Mouse (Mus musculus) E14TG2a.4 (cell line): Measurements from ENCODE around the gene Srpr.

ENCODE experiments used
- H3K27me3 ChIP-seq: 2 replicates; pipeline ENCODE4 v1.6.1; 2014; ENCODE audit warnings: low read length, control low read depth; ENCODE audit not compliant: insufficient read depth
- H3K36me3 ChIP-seq: 2 replicates; pipeline ENCODE4 v1.6.1; 2014; ENCODE audit warnings: low read length, control low read depth; ENCODE audit not compliant: insufficient read depth
- H3K4me1 ChIP-seq: replicated peaks from 2 replicates; pipeline ENCODE4 v1.6.1; 2014; ENCODE audit warnings: low read depth, low read length, control low read depth
- H3K4me3 ChIP-seq: replicated peaks from 2 replicates; pipeline ENCODE4 v1.5.1; 2014; ENCODE audit warnings: mild to moderate bottlenecking, low read length
- H3K9me3 ChIP-seq: 2 replicates; pipeline ENCODE4 v1.6.1; 2014; ENCODE audit warnings: low read length, control low read depth
- CTCF ChIP-seq: conservative IDR thresholded peaks from 2 replicates; pipeline ENCODE4 v1.5.1; 2014; ENCODE audit warnings: low read length
- NANOG ChIP-seq: IDR thresholded peaks from 2 replicates; pipeline ENCODE4 v1.6.1; 2014; ENCODE audit warnings: borderline replicate concordance, low read length, mixed read lengths
- POU5F1 ChIP-seq: IDR thresholded peaks from 2 replicates; pipeline ENCODE4 v1.6.1; 2014; ENCODE audit warnings: low read length, borderline replicate concordance

Srpr gene

GRCm38 (mm10) chr9:35164142-35164874 is 35.7 kb upstream of the Srpr start:
- Histone ChIP-seq H3K36me3 (peaks cover 82% of the 10 kb centered on the region), H3K4me3 (no peak overlapping the region), H3K4me1 (peaks cover 17% of the 10 kb centered on the region), H3K9me3 (no peaks in the 10 kb centered on the region), H3K27me3 (no peaks in the 10 kb centered on the region)
- TF ChIP-seq CTCF (no peak), NANOG (no peak), POU5F1 (no peak)

GRCm38 (mm10) chr9:35166144-35166797 is 33.7 kb upstream of the Srpr start:
- Histone ChIP-seq H3K27me3 (no peaks in the 10 kb centered on the region), H3K36me3 (peaks cover 87% of the 10 kb centered on the region), H3K4me1 (peaks cover 17% of the 10 kb centered on the region), H3K9me3 (no peaks in the 10 kb centered on the region), H3K4me3 (no peak overlapping the region)
- TF ChIP-seq NANOG (no peak), CTCF (peak; percentile 40)

GRCm38 (mm10) chr9:35166798-35167635 is 33.0 kb upstream of the Srpr start:
- H3K4me1 ChIP-seq, result peaks cover 21% of the 10 kb centered on the region
- peaks cover 80% of the 10 kb centered on the region for H3K36me3 ChIP-seq
- H3K9me3 ChIP-seq, result no peaks in the 10 kb centered on the region
- no peaks in the 10 kb centered on the region for H3K27me3 ChIP-seq
- no peak overlapping the region for H3K4me3 ChIP-seq
- TF ChIP-seq POU5F1 (no peak), CTCF (no peak), NANOG (no peak)

GRCm38 (mm10) chr9:35170071-35170470 is 29.9 kb upstream of the Srpr start:
- Histone ChIP-seq H3K27me3 (no peaks in the 10 kb centered on the region), H3K9me3 (no peaks in the 10 kb centered on the region), H3K4me3 (no peak overlapping the region), H3K4me1 (peaks cover 39% of the 10 kb centered on the region), H3K36me3 (peaks cover 56% of the 10 kb centered on the region)
- TF ChIP-seq CTCF (no peak), POU5F1 (no peak), NANOG (no peak)

- no peaks in the 10 kb centered on the region for H3K27me3 ChIP-seq
- H3K9me3 ChIP-seq, result no peaks in the 10 kb centered on the region
- TF ChIP-seq CTCF (no peak), POU5F1 (no peak), NANOG (no peak)
- H3K4me1 ChIP-seq, result peaks cover 37% of the 10 kb centered on the region
- peaks cover 30% of the 10 kb centered on the region for H3K36me3 ChIP-seq
- no peak overlapping the region for H3K4me3 ChIP-seq
Observed at GRCm38 (mm10) chr9:35173331-35173730, 26.6 kb upstream of the Srpr start.

GRCm38 (mm10) chr9:35175251-35176123 is 24.5 kb upstream of the Srpr start, which contains the start of gene Dcps:
Dcps (minus strand) TSS chr9:35176061.
- Histone ChIP-seq H3K36me3 (peaks cover 10% of the 10 kb centered on the region), H3K27me3 (no peaks in the 10 kb centered on the region), H3K4me3 (peak within 1 kb of the TSS; percentile 89), H3K9me3 (no peaks in the 10 kb centered on the region), H3K4me1 (peaks cover 37% of the 10 kb centered on the region)
- TF ChIP-seq POU5F1, result no peak
- TF ChIP-seq CTCF, result no peak

GRCm38 (mm10) chr9:35176124-35176659 is 23.8 kb upstream of the Srpr start:
- peaks cover 37% of the 10 kb centered on the region for H3K4me1 ChIP-seq
- peaks cover 3% of the 10 kb centered on the region for H3K36me3 ChIP-seq
- no peaks in the 10 kb centered on the region for H3K9me3 ChIP-seq
- H3K27me3 ChIP-seq, result no peaks in the 10 kb centered on the region
- TF ChIP-seq NANOG (no peak), POU5F1 (no peak), CTCF (no peak)
- peak overlapping the region; percentile 89 for H3K4me3 ChIP-seq

GRCm38 (mm10) chr9:35182832-35183231 is 17.1 kb upstream of the Srpr start:
- no peaks in the 10 kb centered on the region for H3K36me3 ChIP-seq
- no peak overlapping the region for H3K4me3 ChIP-seq
- TF ChIP-seq POU5F1 (no peak), NANOG (no peak), CTCF (no peak)
- H3K27me3 ChIP-seq, result no peaks in the 10 kb centered on the region
- 0 out of 2 replicates have a peak, but pooled peaks cover 2% of the 10 kb centered on the region for H3K4me1 ChIP-seq
- H3K9me3 ChIP-seq, result no peaks in the 10 kb centered on the region
